Mouse (Mus musculus): ENCODE data around the gene Cltc. TPM values are rescaled to one million over a fixed set of nuclear protein-coding genes. Genes with fewer than 3 reads are reported as not detected.

The Cltc gene
- total RNA-seq, 2 experiments from 2014 or later = 537 to 538 TPM

GRCm38 (mm10) chr11:86655671-86656070, 101.7 kb downstream of the Cltc start:
- DNase-seq (ENCODE audit: low spot score in 2 of 2) = no peak
- intact Hi-C loops (cut with DNase I) = no loop called here

DNA sequence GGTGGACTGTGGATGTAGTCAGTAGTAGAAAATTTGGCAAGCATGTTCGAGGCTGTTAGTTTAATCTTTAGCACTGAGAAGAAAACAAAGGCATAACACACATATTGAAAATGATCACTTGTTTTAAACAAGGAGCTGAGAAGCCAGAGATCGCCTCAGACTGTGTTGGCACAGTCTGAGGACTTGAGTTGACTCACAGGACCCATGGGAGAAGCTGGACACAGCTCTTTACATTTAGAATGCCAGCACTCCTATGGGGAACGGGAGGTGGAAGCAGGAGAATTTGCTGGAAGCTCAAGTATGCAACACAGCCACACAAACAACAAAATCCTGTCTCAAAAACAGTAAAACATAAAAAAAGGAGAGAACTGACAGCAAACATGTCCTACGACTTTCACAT, 103.3 kb downstream of the Cltc start:
- intact Hi-C loops (cut with DNase I) = loop anchor here (5.0 kb wide), 1 partner anchor 37 kb away; no protein-coding TSS in a partner anchor
- no peak for DNase-seq (ENCODE audit: low spot score in 2 of 2)

GRCm38 (mm10) chr11:86653446-86653845, 103.9 kb downstream of the Cltc start:
- DNase-seq (ENCODE audit: low spot score in 2 of 2) = peak; percentile 70 to 71
- intact Hi-C loops (cut with DNase I) = loop anchor here (5.0 kb wide), 1 partner anchor 36 kb away; no protein-coding TSS in a partner anchor

DNA sequence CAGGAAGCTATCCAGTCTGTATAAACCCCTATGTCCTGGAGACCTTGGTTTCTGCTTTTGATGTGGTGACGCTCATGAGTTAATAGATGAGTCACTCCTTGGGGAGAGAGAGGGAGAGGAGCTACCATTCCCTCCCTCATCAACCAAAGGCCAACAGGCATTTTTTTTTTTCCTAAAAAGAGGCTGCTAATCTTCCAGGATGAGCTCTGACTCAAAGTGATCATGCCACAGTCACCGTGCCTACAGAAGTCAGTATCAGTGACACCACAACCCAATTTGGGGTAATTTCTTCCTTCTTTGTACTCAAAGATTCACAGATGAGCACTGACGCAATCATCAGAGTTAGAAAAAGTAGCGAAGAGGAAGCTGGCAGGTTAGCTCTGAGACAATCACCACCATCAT, 104.8 kb downstream of the Cltc start:
- no peak for DNase-seq (ENCODE audit: low spot score in 2 of 2)
- intact Hi-C loops (cut with DNase I) = loop anchor here (1.0 to 5.0 kb wide), 2 partner anchors 35 to 84 kb away; no protein-coding TSS in a partner anchor

- intact Hi-C loops (cut with DNase I) = loop anchor here (5.0 kb wide), 1 partner anchor 33 kb away; no protein-coding TSS in a partner anchor
- no peak for DNase-seq (ENCODE audit: low spot score in 2 of 2)
Measured at GRCm38 (mm10) chr11:86650676-86651075, 106.7 kb downstream of the Cltc start.

DNA sequence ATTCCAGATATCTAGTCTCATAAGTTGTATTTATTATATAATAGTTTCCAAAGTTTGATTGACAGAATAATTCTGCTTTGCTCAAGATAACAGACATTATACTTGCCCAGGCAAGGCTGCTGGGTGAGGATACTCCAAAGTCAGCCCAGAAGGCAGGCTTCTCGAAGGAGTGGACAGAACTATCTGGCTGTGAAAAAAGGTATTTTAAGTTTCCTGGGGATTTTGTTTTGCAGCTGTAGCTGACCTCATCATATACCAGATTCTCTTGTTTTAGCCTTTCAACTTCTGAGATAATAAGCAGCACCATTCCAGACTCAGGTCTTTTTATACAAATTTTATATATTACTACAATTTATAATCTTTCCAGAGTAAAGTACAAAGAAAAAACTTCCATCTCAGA, 107.8 kb downstream of the Cltc start:
- intact Hi-C loops (cut with DNase I) = no loop called here
- no peak for DNase-seq (ENCODE audit: low spot score in 2 of 2)

GRCm38 (mm10) chr11:86647706-86648447, 109.5 kb downstream of the Cltc start:
- intact Hi-C loops (cut with DNase I) = no loop called here
- DNase-seq (ENCODE audit: low spot score in 2 of 2) = no peak

DNA sequence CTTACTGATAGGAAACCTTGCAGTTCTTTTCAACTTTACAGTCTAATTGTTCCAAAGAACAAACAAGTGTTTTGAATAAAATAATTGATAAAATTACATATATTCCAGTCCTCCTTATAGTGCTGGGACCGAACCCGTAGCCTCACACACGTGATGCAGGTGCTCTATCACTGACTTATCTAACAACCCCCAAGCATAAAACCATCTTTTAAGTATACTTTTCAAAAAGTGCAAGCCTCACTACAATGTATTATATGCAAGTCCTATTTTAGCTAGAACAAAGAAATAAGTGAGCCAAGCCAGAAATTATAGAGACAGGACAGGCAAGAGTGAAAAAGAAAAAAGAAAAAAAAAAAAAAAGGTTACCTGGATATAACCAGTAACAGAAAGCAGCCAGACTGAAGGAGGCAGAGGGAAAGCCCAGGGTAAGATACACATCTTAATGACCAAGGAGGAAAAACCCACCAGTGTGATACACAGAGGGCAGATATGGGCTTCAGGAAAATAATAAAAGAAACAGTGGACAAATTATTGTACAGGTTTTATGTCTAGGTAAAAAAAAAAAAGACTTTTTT, 110.4 kb downstream of the Cltc start:
- DNase-seq (ENCODE audit: low spot score in 2 of 2) = no peak
- intact Hi-C loops (cut with DNase I) = no loop called here

GRCm38 (mm10) chr11:86646136-86646834, 111.1 kb downstream of the Cltc start:
- intact Hi-C loops (cut with DNase I) = no loop called here
- no peak for DNase-seq (ENCODE audit: low spot score in 2 of 2)

- intact Hi-C loops (cut with DNase I) = no loop called here
- no peak for DNase-seq (ENCODE audit: low spot score in 2 of 2)
Measured at GRCm38 (mm10) chr11:86644553-86644952, 112.8 kb downstream of the Cltc start.

Other genes with a start within 250 kb of the Cltc start
- 10 to 100 TPM; 38.5 to 38.7 TPM for gene Rps6kb1, start 212.8 kb downstream of the Cltc start, total RNA-seq (2021)
- 1 to 10 TPM; 6.7 to 7.2 TPM for gene Tubd1, start 212.6 kb downstream of the Cltc start, total RNA-seq (2021)
- gene Vmp1, start 73.7 kb downstream of the Cltc start, total RNA-seq (2021) = 100 to 1,000 TPM; 194 TPM
- 10 to 100 TPM in 1 of 2 experiments, 1 to 10 TPM in 1; 8.1 to 10.2 TPM for gene Ptrh2, start 73.6 kb downstream of the Cltc start, total RNA-seq (2021)
- 10 to 100 TPM; 15.7 to 19.5 TPM for gene Dhx40, start 50.2 kb upstream of the Cltc start, total RNA-seq (2021)
- gene Ypel2, start 236.1 kb upstream of the Cltc start, total RNA-seq (2021) = 10 to 100 TPM; 37.9 to 41.1 TPM

Measured in left cerebral cortex, postnatal 14 days (tissue).